Mouse (Mus musculus) ES-Bruce4 (cell line): ENCODE data around the gene Hist1h3b. TPM values are rescaled to one million over a fixed set of nuclear protein-coding genes. Genes with fewer than 3 reads are reported as not detected.
"Not testable (repeated sequence)": the region's sequence is repeated elsewhere in the genome, so short reads cannot be mapped to it uniquely, and the experiment has no call there.

Experiments
- H3K27ac ChIP-seq: 2 replicates; pipeline ENCODE4 v1.5.1; 2012; ENCODE audit warnings: low read length, inconsistent platforms; ENCODE audit not compliant: insufficient read depth
- H3K27me3 ChIP-seq: 2 replicates; pipeline ENCODE4 v1.6.1; 2012; ENCODE audit warnings: mild to moderate bottlenecking, low read length, inconsistent platforms; ENCODE audit not compliant: control insufficient read depth, poor library complexity, insufficient read depth, severe bottlenecking
- H3K36me3 ChIP-seq: 2 replicates; pipeline ENCODE4 v1.6.1; 2012; ENCODE audit warnings: inconsistent platforms, mild to moderate bottlenecking, low read length, moderate library complexity; ENCODE audit not compliant: control insufficient read depth, poor library complexity, insufficient read depth, severe bottlenecking
- H3K4me1 ChIP-seq: one replicate; pipeline ENCODE4 v1.8.1; 2011; ENCODE audit warnings: low read length; ENCODE audit not compliant: control insufficient read depth, insufficient read depth
- H3K4me3 ChIP-seq: 2 replicates; pipeline ENCODE4 v1.5.1; 2011; ENCODE audit warnings: low read depth, mild to moderate bottlenecking, low read length
- H3K9ac ChIP-seq: 2 replicates; pipeline ENCODE4 v1.6.1; 2012; ENCODE audit warnings: low read depth, mild to moderate bottlenecking, inconsistent platforms; ENCODE audit not compliant: poor library complexity, severe bottlenecking
- H3K9me3 ChIP-seq: replicated peaks from 2 replicates; pipeline ENCODE4 v1.6.1; 2012; ENCODE audit warnings: mild to moderate bottlenecking, low read length, inconsistent platforms; ENCODE audit not compliant: control insufficient read depth, poor library complexity, insufficient read depth, severe bottlenecking
- CTCF ChIP-seq: IDR thresholded peaks from one replicate; pipeline ENCODE4 v1.8.1; 2011; ENCODE audit warnings: low read depth, low read length
- EP300 ChIP-seq: IDR thresholded peaks from 2 replicates; pipeline ENCODE4 v1.6.1; 2011; ENCODE audit warnings: low read depth, low read length; ENCODE audit not compliant: insufficient read depth
- POLR2A ChIP-seq: IDR thresholded peaks from one replicate; pipeline ENCODE4 v1.8.1; 2011; ENCODE audit warnings: low read length; ENCODE audit not compliant: insufficient read depth
- polyA plus RNA-seq: library from polyadenylated mRNA; stranded (reverse); fragments of >200 nt; gene quantifications from 2 replicates; pipeline ENCODE4 v1.2.4, GENCODE M21; 2011; ENCODE audit warnings: low read depth; ENCODE audit not compliant: missing spikeins, insufficient read depth, insufficient read length

Hist1h3b gene
- polyA plus RNA-seq, 1 experiment = 9.4 TPM

GRCm38 (mm10) chr13:23709714-23710373 lies 42.2 kb upstream of the Hist1h3b start:
- Histone ChIP-seq H3K27ac (no peak overlapping the region), H3K4me3 (peak overlapping the region; percentile 10; the same call in 1 of the 2 replicates)

GRCm38 (mm10) chr13:23710374-23711089 lies 41.5 kb upstream of the Hist1h3b start, which contains the start of gene Hfe:
Gene Hfe (minus strand): TSS chr13:23710854.
- TF ChIP-seq EP300 = no peak
- TF ChIP-seq CTCF = no peak
- TF ChIP-seq POLR2A = no peak
- Histone ChIP-seq H3K9me3 (no peaks in the 10 kb centered on the region), H3K27me3 (peaks cover 4% of the 10 kb centered on the region; the same call in 1 of the 2 replicates), H3K4me1 (no peaks in the 10 kb centered on the region), H3K27ac (no peak within 1 kb of the TSS), H3K36me3 (no peaks in the 10 kb centered on the region), H3K9ac (peak within 1 kb of the TSS; percentile 24; the same call in 1 of the 2 replicates), H3K4me3 (peak within 1 kb of the TSS; percentile 10; the same call in 1 of the 2 replicates)

More at GRCm38 (mm10) chr13:23709714-23710373, 42.2 kb upstream of the Hist1h3b start:
- Histone ChIP-seq H3K27me3 (peaks cover 4% of the 10 kb centered on the region; the same call in 1 of the 2 replicates), H3K4me1 (no peaks in the 10 kb centered on the region), H3K9ac (peak overlapping the region; percentile 24; the same call in 1 of the 2 replicates), H3K36me3 (no peaks in the 10 kb centered on the region), H3K9me3 (no peaks in the 10 kb centered on the region)
- TF ChIP-seq CTCF = no peak
- no peak for TF ChIP-seq POLR2A

- Histone ChIP-seq H3K27me3 (no peaks in the 10 kb centered on the region), H3K9ac (no peak overlapping the region), H3K36me3 (no peaks in the 10 kb centered on the region), H3K27ac (no peak overlapping the region), H3K4me3 (no peak overlapping the region), H3K4me1 (no peaks in the 10 kb centered on the region), H3K9me3 (no peaks in the 10 kb centered on the region)
- no peak for TF ChIP-seq POLR2A
- no peak for TF ChIP-seq EP300
- no peak for TF ChIP-seq CTCF
Measured at GRCm38 (mm10) chr13:23716261-23717042, 35.6 kb upstream of the Hist1h3b start.

- Histone ChIP-seq H3K9me3 (no peaks in the 10 kb centered on the region), H3K4me3 (no peak overlapping the region), H3K36me3 (no peaks in the 10 kb centered on the region), H3K27ac (no peak overlapping the region), H3K9ac (no peak overlapping the region), H3K27me3 (no peaks in the 10 kb centered on the region), H3K4me1 (no peaks in the 10 kb centered on the region)
- TF ChIP-seq CTCF (no peak), EP300 (no peak), POLR2A (no peak)
Measured at GRCm38 (mm10) chr13:23717176-23717575, 34.9 kb upstream of the Hist1h3b start.

- not testable (repeated sequence) for H3K36me3 ChIP-seq, H3K27me3 ChIP-seq, H3K9ac ChIP-seq, H3K4me3 ChIP-seq, H3K27ac ChIP-seq, H3K9me3 ChIP-seq, H3K4me1 ChIP-seq
Measured at GRCm38 (mm10) chr13:23717593-23718245, 34.3 kb upstream of the Hist1h3b start.
